Mouse (Mus musculus): ENCODE results near the gene Pdcd4. TPM values are rescaled to one million over a fixed set of nuclear protein-coding genes. Genes with fewer than 3 reads are reported as not detected.

Pdcd4 gene
- total and polyA plus RNA-seq, 2 experiments from 2014 or later: 10.0 to 83.9 TPM

DNA sequence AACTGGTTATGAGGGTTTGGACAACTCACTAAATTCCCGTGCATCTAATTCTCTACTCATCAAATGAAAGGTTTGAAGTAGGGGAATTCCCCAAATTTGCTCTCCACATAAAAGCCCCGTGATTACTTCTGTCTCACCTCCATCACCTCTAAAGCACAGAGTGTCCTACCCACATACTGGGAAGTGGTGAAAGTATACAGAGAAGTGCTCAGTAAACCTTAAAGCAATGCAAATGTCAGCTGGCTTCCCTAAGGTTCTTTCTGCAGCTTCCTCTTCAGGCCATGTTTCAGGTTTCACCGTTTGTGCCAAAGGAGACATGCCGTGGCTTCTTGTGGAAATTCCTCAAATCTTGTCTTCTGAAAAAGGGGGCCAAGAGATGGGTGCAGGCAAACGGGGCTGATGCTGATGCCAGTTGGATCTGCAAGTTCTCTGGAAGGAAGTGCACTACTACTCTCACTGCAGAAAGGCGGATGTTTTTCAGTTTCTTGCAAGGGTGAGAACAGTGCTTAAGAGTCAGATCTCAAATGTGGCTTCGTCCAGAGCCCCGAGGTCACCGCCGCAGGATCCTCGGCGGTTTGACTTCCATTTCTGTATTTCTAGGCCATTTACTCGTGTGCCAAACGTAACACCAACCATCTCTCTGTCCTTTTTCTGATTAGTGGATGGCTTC, 8.0 kb downstream of the Pdcd4 start:
- TF ChIP-seq CTCF (IDR thresholded peaks at IDR 0.05; ENCODE audit: low read depth): no peak
- no peaks in the 10 kb centered on the region for H3K9me3 ChIP-seq (ENCODE audit: low read length)

DNA sequence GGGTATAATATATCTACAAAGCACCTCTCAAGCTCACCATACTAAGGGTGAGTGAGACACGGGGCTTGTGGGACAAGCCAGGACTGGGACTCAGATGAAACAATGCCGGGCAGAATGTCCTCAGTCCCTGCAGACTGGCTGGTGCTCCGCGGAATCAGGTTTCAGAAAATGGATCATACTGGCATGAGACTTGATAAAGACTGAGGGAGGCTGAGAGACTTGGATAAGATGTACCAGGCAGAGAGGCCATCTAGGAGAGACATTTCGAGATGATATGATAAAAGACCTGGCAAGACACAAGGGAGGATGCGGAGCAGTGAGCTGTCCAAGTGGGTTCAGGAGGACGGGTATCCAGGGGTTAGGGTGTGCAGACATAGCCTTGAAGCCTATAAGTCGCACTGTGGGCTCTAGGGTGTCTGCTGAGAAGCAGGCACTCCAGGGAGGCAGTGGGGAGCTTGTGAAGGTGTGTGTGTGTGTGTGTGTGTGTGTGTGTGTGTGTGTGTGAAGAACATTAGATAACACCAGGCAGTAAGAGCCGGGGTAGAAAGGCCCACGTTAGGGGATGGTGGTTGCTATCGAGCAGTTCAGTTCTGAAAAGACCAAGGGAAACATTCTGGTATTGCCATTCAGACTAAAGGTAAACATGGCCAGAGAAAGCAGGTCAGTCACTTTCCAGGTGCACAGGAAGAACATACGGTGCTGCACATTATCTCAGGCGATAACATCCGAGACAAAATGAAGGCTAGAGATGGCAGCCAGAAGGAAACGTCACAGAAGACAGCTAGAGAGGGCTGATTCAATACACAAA, 10.1 kb downstream of the Pdcd4 start:
- Histone ChIP-seq H3K9me3 (ENCODE audit: low read length) (no peaks in the 10 kb centered on the region), H3K27ac (peak overlapping the region; percentile 94), H3K4me3 (ENCODE audit: low read length) (peak overlapping the region; percentile 96), H3K36me3 (ENCODE audit: insufficient read depth, low read length) (no peaks in the 10 kb centered on the region), H3K27me3 (ENCODE audit: insufficient read depth, low read length) (no peaks in the 10 kb centered on the region), H3K9ac (replicated peaks; ENCODE audit: low read length) (peak overlapping the region; percentile 93), H3K4me1 (ENCODE audit: insufficient read depth, low read length) (peaks cover 7% of the 10 kb centered on the region), H3K4me2 (ENCODE audit: low read depth, low read length) (peak overlapping the region; percentile 68)
- DNase-seq (ENCODE audit: low spot score): no peak
- no peak for TF ChIP-seq CTCF (IDR thresholded peaks at IDR 0.05; ENCODE audit: low read depth)
- no peak; the same call in 1 of the 2 replicates for ATAC-seq
- 62% methylated on average over 15 of the region's 15 CpGs for WGBS

More for the DNA sequence above, 8.0 kb downstream of the Pdcd4 start:
- H3K4me3 ChIP-seq (ENCODE audit: low read length): no peak overlapping the region
- peaks cover 7% of the 10 kb centered on the region for H3K4me1 ChIP-seq (ENCODE audit: insufficient read depth, low read length)
- DNase-seq (ENCODE audit: low spot score): no peak
- ATAC-seq: no peak
- H3K4me2 ChIP-seq (ENCODE audit: low read depth, low read length): no peak overlapping the region
- 85% methylated on average over 14 of the region's 14 CpGs for WGBS
- H3K27me3 ChIP-seq (ENCODE audit: insufficient read depth, low read length): no peaks in the 10 kb centered on the region
- no peak overlapping the region for H3K27ac ChIP-seq
- no peaks in the 10 kb centered on the region for H3K36me3 ChIP-seq (ENCODE audit: insufficient read depth, low read length)
- no peak overlapping the region for H3K9ac ChIP-seq (replicated peaks; ENCODE audit: low read length)

DNA sequence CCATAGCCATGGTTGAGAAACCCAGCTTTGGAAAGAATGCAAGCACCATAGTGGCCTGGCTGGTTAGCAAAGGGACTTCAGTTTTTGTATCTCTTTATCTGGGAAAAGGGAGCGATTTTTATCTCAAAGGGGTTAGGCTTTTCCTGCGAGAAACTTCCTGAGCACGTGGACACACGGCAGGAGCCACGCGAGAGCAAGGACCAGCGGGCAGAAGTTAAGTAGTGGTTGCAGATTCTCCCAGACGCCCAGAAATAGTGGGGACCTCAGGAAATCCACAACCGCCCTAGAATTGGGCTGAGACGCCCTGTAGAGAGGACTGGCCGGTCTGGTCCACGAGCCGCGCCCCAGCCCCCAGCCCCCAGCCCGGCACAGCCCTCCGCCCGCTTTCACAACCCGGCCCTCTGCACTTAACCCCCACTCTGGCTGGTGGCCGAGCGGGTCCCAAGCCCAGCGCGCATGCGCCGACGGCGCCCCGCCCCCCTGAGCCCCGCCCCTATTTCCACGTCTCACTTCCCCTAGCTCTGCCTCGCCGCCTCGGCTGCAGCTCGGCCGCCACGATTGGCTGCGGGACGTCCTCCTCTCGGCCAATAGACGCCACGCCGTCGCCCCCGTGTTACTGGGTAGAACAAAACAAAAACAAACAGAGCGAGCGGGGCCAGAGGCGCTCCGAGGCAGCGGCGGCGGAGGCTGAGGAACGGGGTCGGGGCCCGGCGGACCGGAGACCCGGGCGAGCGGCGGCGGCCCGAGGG, 10.9 kb downstream of the Pdcd4 start:
- DNase-seq (ENCODE audit: low spot score): peak; percentile 99
- Histone ChIP-seq H3K9me3 (ENCODE audit: low read length) (no peaks in the 10 kb centered on the region), H3K27me3 (ENCODE audit: insufficient read depth, low read length) (no peaks in the 10 kb centered on the region), H3K4me2 (ENCODE audit: low read depth, low read length) (peak overlapping the region; percentile 68), H3K36me3 (ENCODE audit: insufficient read depth, low read length) (no peaks in the 10 kb centered on the region), H3K4me3 (ENCODE audit: low read length) (peak overlapping the region; percentile 96), H3K9ac (replicated peaks; ENCODE audit: low read length) (peak overlapping the region; percentile 93), H3K4me1 (ENCODE audit: insufficient read depth, low read length) (peaks cover 7% of the 10 kb centered on the region), H3K27ac (peak overlapping the region; percentile 94)
- no peak for TF ChIP-seq CTCF (IDR thresholded peaks at IDR 0.05; ENCODE audit: low read depth)
- peak; percentile 99 for ATAC-seq
- 1% methylated on average over 59 of the region's 61 CpGs for WGBS

DNA sequence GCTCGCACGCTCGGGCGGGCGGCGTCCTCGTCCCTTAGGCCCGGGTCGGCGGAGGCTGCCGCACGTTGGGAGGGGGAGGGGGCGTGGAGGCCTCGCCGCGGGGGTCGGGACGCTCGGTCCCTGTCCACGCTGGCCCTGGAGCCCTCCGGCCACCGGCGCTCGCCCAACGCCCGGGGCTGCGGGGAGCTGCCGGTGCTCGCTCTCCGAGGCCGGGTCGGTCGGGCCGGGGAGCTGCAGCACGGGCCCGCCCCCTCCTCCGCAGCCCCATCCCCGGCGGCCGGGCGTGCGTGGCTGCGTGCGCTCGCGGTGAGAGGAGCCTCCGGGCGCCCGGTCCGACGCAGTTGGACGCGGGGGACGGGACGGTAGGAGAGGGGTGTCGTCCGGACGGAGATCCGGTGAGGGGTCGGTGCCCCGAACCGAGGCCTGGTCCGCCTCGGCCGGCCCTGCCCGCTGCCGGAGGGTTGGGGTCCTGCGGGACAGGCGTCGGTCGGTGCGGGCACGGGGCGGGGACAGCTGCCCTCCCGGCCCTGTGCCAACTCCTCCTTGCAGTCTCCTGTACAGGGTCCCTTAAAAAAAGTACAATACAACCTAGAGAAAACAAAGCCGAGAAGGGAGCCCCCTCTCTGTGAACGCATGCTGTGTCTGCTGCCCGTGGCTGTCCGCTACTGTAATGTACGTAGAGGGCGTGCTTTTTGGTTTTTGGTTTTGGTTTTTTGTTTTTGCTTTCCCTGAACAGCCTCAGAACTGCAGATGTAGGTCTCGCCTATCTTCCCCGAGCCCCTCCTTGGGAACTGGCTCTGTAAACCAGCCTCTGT, 11.7 kb downstream of the Pdcd4 start:
- ATAC-seq: peak; percentile 67
- Histone ChIP-seq H3K9ac (replicated peaks; ENCODE audit: low read length) (peak overlapping the region; percentile 93), H3K27ac (peak overlapping the region; percentile 94), H3K9me3 (ENCODE audit: low read length) (no peaks in the 10 kb centered on the region), H3K4me3 (ENCODE audit: low read length) (peak overlapping the region; percentile 96), H3K27me3 (ENCODE audit: insufficient read depth, low read length) (no peaks in the 10 kb centered on the region), H3K36me3 (ENCODE audit: insufficient read depth, low read length) (no peaks in the 10 kb centered on the region), H3K4me2 (ENCODE audit: low read depth, low read length) (peak overlapping the region; percentile 68), H3K4me1 (ENCODE audit: insufficient read depth, low read length) (peaks cover 7% of the 10 kb centered on the region)
- TF ChIP-seq CTCF (IDR thresholded peaks at IDR 0.05; ENCODE audit: low read depth): peak; percentile 59
- WGBS: under 1% methylated on average over 54 of the region's 83 CpGs
- peak; percentile 76 for DNase-seq (ENCODE audit: low spot score)

DNA sequence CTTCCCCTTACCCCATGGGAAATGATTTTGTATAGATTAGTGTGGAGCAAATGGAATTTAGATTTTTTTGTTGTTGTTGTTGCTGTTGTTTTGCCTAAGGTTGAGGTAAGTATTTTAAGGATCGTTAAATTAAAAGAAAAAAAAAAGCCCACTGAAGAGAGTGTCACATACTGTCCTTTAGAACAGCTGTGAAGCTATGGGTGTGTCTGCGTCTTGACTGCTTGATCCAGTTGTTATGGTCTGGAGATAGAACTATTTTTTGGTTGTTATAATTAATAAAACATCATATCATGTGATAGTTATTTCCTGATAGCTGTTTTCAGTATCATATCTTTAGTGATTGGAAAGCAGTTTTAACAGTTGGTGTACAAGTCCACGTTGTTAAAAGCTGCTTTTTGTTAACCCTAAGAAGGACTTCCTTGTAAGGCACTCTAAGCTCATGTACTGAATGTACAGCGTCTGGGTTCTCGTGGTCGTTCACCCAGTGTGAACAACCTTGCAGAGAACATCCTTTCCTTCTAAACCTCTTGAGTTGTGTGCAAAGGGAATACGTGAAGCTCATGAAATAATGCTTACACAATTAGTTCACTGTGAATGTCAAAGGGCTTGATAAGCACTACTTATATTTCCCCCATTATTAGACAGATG, 12.9 kb downstream of the Pdcd4 start:
- H3K27me3 ChIP-seq (ENCODE audit: insufficient read depth, low read length): no peaks in the 10 kb centered on the region
- no peak for TF ChIP-seq CTCF (IDR thresholded peaks at IDR 0.05; ENCODE audit: low read depth)
- no peak overlapping the region for H3K27ac ChIP-seq
- H3K36me3 ChIP-seq (ENCODE audit: insufficient read depth, low read length): peaks cover 3% of the 10 kb centered on the region; the same call in 1 of the 2 replicates
- DNase-seq (ENCODE audit: low spot score) (no peak), ATAC-seq (no peak)
- WGBS: 52% methylated on average over 7 of the region's 7 CpGs
- peaks cover 7% of the 10 kb centered on the region for H3K4me1 ChIP-seq (ENCODE audit: insufficient read depth, low read length)
- H3K9me3 ChIP-seq (ENCODE audit: low read length): no peaks in the 10 kb centered on the region
- H3K4me3 ChIP-seq (ENCODE audit: low read length): peak overlapping the region; percentile 96
- H3K9ac ChIP-seq (replicated peaks; ENCODE audit: low read length): no peak overlapping the region
- H3K4me2 ChIP-seq (ENCODE audit: low read depth, low read length): peak overlapping the region; percentile 68
